Mouse (Mus musculus): ENCODE results near the gene Ttll5.

GRCm38 (mm10) chr12:86079202-86079667 lies 254.8 kb downstream of the Ttll5 start:
- TF ChIP-seq CTCF (IDR thresholded peaks at IDR 0.05; ENCODE audit: low read depth), result peak; percentile 90
- TF ChIP-seq EP300 (IDR thresholded peaks at IDR 0.05; ENCODE audit: low read depth), result no peak

Measured in liver, embryonic 14.5 days (tissue).